Mouse (Mus musculus): ENCODE results near the gene Fer.

DNA sequence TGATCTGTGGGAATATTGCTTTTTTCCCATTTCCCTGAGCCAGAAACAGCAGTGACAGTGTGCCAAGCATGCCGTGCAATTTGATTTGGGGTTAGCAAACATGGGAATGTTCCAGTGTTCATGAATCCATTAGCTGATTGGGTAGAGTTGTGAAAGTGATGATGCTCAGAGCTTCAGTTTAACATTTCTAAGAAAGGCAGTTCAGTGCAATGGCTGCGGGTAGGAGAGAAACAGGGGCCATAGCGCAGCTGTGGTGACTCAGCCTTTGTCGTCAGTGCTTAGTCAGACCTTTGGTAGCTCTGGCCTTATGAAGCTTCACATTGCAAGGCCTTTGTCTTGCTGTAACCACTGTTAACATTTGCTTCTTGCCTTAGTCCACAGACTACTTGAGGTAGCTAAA is 85.9 kb downstream of the Fer start:
- TF ChIP-seq POLR2A (IDR thresholded peaks at IDR 0.05; ENCODE audit: insufficient read depth, low read depth, low read length) = no peak
- no peak for TF ChIP-seq CTCF (IDR thresholded peaks at IDR 0.05; ENCODE audit: insufficient read depth, low read depth, low read length)
